Mouse (Mus musculus): ENCODE results near the gene Cdkn2c. TPM values are rescaled to one million over a fixed set of nuclear protein-coding genes. Genes with fewer than 3 reads are reported as not detected.
A peak's percentile ranks its signal among the peaks of the same experiment; 100 is the strongest.
"Not testable (repeated sequence)": the region's sequence is repeated elsewhere in the genome, so short reads cannot be mapped to it uniquely, and the experiment has no call there.

Cdkn2c gene
- polyA plus RNA-seq (2015; fragmentation: Nextera tagmentation; extraction: Ambion mirVana) = 17.1 and 17.5 TPM in 2 replicates

DNA sequence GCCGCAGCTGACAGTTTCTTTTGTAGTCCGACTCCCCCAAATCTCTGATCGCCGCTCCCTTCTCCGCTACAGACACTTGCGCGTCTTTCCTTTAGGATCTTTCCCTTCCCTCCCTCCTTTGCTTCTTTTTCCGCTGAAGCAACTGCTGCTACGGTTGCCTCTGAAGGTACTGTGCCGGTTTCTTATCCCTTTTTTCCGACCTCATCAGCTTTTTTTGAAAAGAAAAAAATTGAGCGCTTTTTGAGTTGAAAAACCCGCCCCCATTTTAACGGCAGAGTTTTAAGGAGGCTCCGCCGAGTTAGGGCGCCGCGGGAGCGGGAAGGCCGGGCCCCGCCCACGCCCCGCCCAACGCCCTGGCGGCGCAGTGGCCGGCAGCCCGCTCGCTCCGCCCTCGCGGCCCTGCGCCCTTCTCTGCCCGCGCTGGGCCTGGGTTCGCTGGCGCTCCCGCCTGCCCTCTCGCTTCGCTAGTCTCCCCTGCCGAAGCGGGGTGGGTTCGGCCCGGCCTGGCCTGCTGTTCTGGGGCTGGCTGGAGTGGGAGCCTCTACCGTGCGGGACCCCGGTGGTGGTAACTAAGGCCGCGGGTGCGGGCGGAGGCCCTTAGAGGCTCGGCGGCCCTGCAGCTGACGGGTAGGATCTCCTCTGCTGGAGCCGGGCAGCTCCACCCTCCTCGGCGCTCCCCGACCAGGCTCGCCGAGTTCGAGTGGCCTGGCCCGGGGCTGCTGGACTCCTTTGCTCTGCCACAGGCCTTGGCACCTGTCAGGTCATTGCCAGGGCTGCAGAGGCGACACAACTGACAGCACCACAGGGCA, at the start of gene Cdkn2c:
Gene Cdkn2c (minus strand): TSS at position 729 of the 809 bp plus-strand sequence.
- peak; percentile 97 for ATAC-seq (replicated peaks; ENCODE audit: insufficient number of reproducible peaks, insufficient read depth, low FRiP score, low read depth)
- peak within 1 kb of the TSS; percentile 99 for H3K9ac ChIP-seq
- peak within 1 kb of the TSS; percentile 86 for H3K4me3 ChIP-seq
- under 1% methylated on average over 64 of the region's 64 CpGs for WGBS
- H3K4me1 ChIP-seq (replicated peaks) = peaks cover 11% of the 10 kb centered on the region
- H3K27me3 ChIP-seq = peaks cover 6% of the 10 kb centered on the region
- peak within 1 kb of the TSS; percentile 93 for H3K4me2 ChIP-seq
- H3K36me3 ChIP-seq = no peaks in the 10 kb centered on the region
- peak within 1 kb of the TSS; percentile 99 for H3K27ac ChIP-seq
- no peaks in the 10 kb centered on the region for H3K9me3 ChIP-seq (replicated peaks)

DNA sequence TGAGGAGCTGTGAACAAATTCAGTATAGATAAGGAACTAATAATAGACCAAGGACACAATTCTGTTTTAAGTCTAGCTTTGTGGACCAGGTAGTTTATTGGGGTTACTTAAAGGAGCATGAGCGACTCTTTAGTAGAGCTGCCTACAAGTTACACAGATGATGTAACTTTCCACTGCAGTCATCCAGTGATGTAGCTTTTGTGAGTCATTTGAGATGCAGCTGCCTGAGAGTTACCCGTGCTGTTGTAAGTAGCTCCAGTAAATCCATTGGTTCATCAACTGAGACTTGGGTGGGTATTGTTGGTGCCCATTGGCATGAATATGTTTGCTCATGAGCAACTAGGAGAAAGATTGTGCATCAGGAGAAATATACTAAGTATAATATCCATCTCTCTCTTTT, 38.4 kb upstream of the Cdkn2c start:
- no peak overlapping the region for H3K4me3 ChIP-seq
- no peaks in the 10 kb centered on the region for H3K36me3 ChIP-seq
- no peaks in the 10 kb centered on the region for H3K27me3 ChIP-seq
- 84% methylated on average over 2 of the region's 2 CpGs for WGBS
- H3K4me1 ChIP-seq (replicated peaks) = peaks cover 3% of the 10 kb centered on the region; the same call in 1 of the 2 replicates
- H3K4me2 ChIP-seq = no peak overlapping the region
- ATAC-seq (replicated peaks; ENCODE audit: insufficient number of reproducible peaks, insufficient read depth, low FRiP score, low read depth) = no peak
- no peak overlapping the region for H3K9ac ChIP-seq
- H3K27ac ChIP-seq = no peak overlapping the region
- no peaks in the 10 kb centered on the region for H3K9me3 ChIP-seq (replicated peaks)

DNA sequence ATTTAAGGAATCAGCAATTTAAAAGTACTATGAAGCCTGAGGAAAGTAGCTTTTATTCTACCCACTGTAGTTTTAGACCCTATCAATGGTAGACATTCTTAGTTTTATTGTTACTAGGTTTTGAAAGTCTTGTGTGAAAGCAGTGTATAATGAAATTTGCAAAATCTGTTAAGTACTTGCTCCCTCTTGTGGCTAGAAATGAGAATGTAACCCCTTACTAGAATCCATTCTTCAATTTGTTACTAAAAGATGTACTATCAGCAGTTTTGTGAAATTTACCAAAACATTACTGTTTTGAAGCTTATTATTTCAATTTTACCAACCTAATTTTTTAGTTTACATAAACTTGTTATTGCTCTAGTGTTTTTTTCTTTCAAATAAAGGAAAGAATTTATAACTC, 36.6 kb upstream of the Cdkn2c start:
- H3K27ac ChIP-seq = no peak overlapping the region
- H3K36me3 ChIP-seq = no peaks in the 10 kb centered on the region
- no peak overlapping the region for H3K4me3 ChIP-seq
- peaks cover 3% of the 10 kb centered on the region; the same call in 1 of the 2 replicates for H3K4me1 ChIP-seq (replicated peaks)
- ATAC-seq (replicated peaks; ENCODE audit: insufficient number of reproducible peaks, insufficient read depth, low FRiP score, low read depth) = no peak
- no peak overlapping the region for H3K9ac ChIP-seq
- no peak overlapping the region for H3K4me2 ChIP-seq
- H3K9me3 ChIP-seq (replicated peaks) = no peaks in the 10 kb centered on the region
- no peaks in the 10 kb centered on the region for H3K27me3 ChIP-seq

DNA sequence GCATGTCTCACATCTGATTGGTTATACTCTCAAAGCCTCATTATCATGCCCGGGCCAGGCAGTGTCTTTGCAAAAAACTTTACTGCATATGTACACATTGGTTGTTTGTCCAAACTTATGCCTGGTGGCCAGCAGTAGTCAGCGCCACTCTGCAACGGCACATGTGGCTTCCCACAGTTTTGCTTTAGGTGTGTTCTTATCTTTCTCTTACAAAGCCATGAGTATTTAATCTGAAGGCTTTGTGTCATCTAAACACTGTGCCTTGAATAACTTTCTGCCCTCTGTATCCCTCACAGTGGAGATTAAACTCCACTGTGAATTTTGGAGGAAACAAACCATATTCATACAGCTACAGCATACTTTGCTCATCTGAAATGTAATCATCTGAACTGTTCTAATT, 33.7 kb upstream of the Cdkn2c start:
- H3K4me2 ChIP-seq; H3K9ac ChIP-seq; H3K27ac ChIP-seq; H3K27me3 ChIP-seq; H3K9me3 ChIP-seq (replicated peaks); H3K4me3 ChIP-seq; H3K4me1 ChIP-seq (replicated peaks); ATAC-seq (replicated peaks; ENCODE audit: insufficient number of reproducible peaks, insufficient read depth, low FRiP score, low read depth); H3K36me3 ChIP-seq: not testable (repeated sequence)
- 89% methylated on average over 3 of the region's 3 CpGs for WGBS

DNA sequence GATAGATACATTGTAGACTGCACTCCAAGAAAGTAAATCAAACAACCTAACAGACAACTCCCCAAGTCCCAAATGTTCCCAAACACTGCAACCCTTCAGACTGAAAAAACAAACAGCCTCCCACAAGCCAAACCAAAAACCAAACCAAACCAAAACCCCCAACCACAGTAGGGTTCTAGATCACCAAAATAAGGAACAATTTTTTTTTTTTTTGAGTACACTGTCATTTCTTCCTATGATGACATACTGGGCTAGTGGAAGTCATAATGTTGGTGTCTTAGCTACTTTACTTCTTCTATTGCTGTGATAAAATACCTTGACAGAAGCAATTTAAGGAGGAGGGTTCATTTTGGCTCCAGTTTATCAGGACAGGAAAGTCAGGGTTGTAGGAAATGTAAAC, 25.7 kb upstream of the Cdkn2c start:
- H3K4me3 ChIP-seq = no peak overlapping the region
- ATAC-seq (replicated peaks; ENCODE audit: insufficient number of reproducible peaks, insufficient read depth, low FRiP score, low read depth) = no peak
- H3K4me2 ChIP-seq = no peak overlapping the region
- H3K4me1 ChIP-seq (replicated peaks) = no peaks in the 10 kb centered on the region
- no peak overlapping the region for H3K27ac ChIP-seq
- no peaks in the 10 kb centered on the region for H3K27me3 ChIP-seq
- H3K9me3 ChIP-seq (replicated peaks) = no peaks in the 10 kb centered on the region
- peaks cover 5% of the 10 kb centered on the region; the same call in 1 of the 2 replicates for H3K36me3 ChIP-seq
- H3K9ac ChIP-seq = no peak overlapping the region

DNA sequence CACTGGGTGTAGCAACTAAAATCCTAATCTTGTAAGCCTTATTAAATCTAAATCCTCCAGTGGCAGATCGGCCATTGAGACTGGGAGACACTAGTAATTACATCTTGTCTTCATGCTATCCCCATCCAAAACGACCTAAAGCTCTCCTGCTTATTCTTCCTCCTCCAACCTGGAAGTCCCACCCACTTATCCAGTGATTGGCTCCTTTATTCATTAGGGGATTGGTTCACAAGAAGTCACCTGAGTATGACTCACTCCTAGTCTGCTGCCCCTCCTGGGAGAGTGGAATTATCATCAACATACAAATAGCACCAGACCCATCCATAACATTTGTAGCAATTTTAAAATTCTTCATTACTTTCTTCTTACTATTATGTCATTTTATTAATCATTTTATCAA, 16.6 kb upstream of the Cdkn2c start:
- WGBS = 59% methylated on average over 2 of the region's 2 CpGs
- Histone ChIP-seq H3K27me3 (no peaks in the 10 kb centered on the region), H3K27ac (no peak overlapping the region), H3K4me1 (replicated peaks) (peaks cover 3% of the 10 kb centered on the region; the same call in 1 of the 2 replicates), H3K4me2 (no peak overlapping the region), H3K9me3 (replicated peaks) (no peaks in the 10 kb centered on the region), H3K36me3 (no peaks in the 10 kb centered on the region), H3K4me3 (no peak overlapping the region), H3K9ac (no peak overlapping the region)
- no peak for ATAC-seq (replicated peaks; ENCODE audit: insufficient number of reproducible peaks, insufficient read depth, low FRiP score, low read depth)

DNA sequence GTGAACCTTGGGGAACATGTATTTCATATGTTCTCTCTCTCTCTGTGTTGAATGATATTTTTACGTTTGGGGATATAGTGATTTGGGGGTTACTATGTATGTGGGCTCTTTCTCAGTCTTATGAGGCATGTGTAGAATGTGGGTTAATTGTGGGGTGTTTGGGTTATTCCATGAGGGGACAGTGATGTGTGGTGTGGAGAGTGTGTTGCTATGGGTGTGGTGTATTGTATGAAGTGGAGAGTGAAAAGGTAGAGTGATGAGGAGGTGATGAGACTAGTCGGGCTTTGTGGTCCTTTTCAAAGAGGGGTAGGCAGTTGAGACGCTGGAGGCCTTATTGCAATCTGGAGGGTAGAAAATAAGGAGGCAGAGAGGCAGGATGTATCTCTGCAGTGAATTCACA, 10.2 kb upstream of the Cdkn2c start:
- ATAC-seq (replicated peaks; ENCODE audit: insufficient number of reproducible peaks, insufficient read depth, low FRiP score, low read depth) = no peak
- peaks cover 11% of the 10 kb centered on the region for H3K4me1 ChIP-seq (replicated peaks)

DNA sequence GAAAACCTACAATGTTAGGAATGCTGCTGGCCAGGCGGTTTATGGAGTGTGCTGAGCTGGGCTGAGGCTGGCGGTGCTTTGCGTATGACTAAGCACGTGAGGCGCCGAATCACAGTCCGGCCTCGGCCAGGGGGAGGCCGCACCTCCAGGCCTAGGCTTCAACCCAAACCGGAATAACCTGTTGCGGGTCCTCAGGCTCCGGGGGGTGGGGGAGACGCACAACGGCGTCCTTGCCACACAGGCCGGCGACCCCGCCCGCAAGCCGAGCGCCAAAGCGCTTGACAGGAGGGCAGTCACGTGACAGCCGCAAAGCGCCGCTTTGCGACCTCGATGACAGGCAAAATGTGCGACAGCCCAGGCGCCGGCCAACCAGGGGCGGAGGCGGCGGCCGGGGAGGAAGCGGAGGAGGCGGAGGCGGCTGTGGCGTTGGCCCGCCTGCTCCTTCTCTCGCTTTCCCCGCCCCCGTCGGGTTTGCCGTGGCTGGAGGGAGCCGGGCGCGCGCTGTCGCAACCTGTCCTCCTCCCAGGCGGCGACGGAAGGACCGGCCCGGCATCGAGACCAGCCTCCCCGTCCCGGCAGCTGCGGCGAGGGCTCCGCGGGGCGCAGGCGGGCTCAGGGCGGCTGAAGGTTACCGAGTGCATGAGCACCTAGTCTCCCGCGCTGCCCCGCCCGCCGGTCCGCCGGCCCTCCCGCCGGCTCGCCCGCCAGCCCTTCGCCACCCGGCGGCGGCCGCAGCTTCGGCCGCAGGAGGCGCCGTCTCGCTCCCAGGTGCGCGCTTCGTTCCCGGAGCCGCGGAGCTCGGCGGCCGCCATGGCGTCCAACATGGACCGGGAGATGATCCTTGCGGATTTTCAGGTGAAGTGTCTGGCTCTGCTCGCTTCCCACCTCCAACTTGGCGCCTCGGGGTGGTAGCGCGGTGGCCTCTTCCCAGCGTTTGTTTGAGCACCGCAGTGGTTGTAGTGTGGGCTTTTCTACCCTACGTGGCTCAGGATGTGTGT, 9.5 kb upstream of the Cdkn2c start, which contains the start of gene Faf1:
Gene Faf1 (plus strand): TSS at position 371 of the 998 bp plus-strand sequence.
- Histone ChIP-seq H3K9ac (peak within 1 kb of the TSS; percentile 74), H3K9me3 (replicated peaks) (no peaks in the 10 kb centered on the region), H3K4me2 (peak within 1 kb of the TSS; percentile 74), H3K27ac (peak within 1 kb of the TSS; percentile 99), H3K36me3 (no peaks in the 10 kb centered on the region), H3K4me3 (peak within 1 kb of the TSS; percentile 67), H3K27me3 (no peaks in the 10 kb centered on the region), H3K4me1 (replicated peaks) (peaks cover 11% of the 10 kb centered on the region)
- ATAC-seq (replicated peaks; ENCODE audit: insufficient number of reproducible peaks, insufficient read depth, low FRiP score, low read depth) = peak; percentile 98
- under 1% methylated on average over 79 of the region's 107 CpGs for WGBS

More for the DNA sequence above, 10.2 kb upstream of the Cdkn2c start:
- WGBS = 0% methylated on average over 3 of the region's 3 CpGs
- H3K4me3 ChIP-seq = peak overlapping the region; percentile 67
- no peaks in the 10 kb centered on the region for H3K27me3 ChIP-seq
- H3K9ac ChIP-seq = peak overlapping the region; percentile 74
- H3K36me3 ChIP-seq = no peaks in the 10 kb centered on the region
- H3K9me3 ChIP-seq (replicated peaks) = no peaks in the 10 kb centered on the region
- H3K4me2 ChIP-seq = peak overlapping the region; percentile 74
- H3K27ac ChIP-seq = peak overlapping the region; percentile 99

DNA sequence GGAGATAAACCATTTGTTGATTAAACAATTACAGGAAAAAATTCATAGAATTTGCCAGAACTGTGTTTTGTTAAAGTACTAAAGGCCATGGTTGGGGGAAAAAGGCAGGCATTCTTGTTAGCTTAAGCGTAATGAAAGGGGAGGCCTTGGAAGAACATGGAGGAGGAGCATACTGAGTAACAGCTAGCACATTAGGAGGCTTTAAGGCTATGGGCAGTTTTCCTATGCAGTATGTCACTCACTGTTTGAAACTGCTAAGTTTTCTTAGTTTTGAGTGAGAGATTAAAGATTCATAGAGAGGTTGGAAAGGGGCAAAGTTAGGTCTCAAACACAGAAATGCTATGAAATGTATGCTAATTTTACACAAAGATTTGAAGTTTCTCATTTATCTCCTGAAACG, 7.1 kb upstream of the Cdkn2c start:
- no peak for ATAC-seq (replicated peaks; ENCODE audit: insufficient number of reproducible peaks, insufficient read depth, low FRiP score, low read depth)

DNA sequence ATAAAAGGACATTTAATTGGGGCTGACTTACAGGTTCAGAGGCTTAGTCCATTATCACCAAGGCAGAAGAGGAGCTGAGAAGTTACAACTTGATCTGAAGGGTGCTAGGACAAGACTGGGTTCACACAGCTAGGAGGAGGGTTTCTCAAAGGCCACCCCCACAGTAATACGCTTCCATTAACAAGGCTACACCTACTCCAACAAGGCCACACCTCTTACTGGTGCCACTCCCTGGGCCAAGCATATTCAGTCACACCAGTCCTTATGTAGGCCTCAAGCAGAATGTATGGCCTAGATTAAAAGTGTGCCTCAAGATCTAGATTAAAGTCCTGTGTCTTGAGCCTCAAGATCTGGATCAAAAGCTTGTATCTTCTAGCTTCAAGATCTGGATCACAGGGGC, 5.0 kb upstream of the Cdkn2c start:
- 65% methylated on average over 1 of the region's 1 CpGs for WGBS
- H3K9ac ChIP-seq = no peak overlapping the region
- ATAC-seq (replicated peaks; ENCODE audit: insufficient number of reproducible peaks, insufficient read depth, low FRiP score, low read depth) = no peak

More for the DNA sequence above, 7.1 kb upstream of the Cdkn2c start:
- WGBS = 82% methylated on average over 2 of the region's 2 CpGs
- Histone ChIP-seq H3K27me3 (no peaks in the 10 kb centered on the region), H3K4me1 (replicated peaks) (peaks cover 8% of the 10 kb centered on the region), H3K27ac (no peak overlapping the region), H3K4me2 (no peak overlapping the region), H3K9me3 (replicated peaks) (no peaks in the 10 kb centered on the region), H3K4me3 (no peak overlapping the region), H3K9ac (no peak overlapping the region), H3K36me3 (no peaks in the 10 kb centered on the region)

DNA sequence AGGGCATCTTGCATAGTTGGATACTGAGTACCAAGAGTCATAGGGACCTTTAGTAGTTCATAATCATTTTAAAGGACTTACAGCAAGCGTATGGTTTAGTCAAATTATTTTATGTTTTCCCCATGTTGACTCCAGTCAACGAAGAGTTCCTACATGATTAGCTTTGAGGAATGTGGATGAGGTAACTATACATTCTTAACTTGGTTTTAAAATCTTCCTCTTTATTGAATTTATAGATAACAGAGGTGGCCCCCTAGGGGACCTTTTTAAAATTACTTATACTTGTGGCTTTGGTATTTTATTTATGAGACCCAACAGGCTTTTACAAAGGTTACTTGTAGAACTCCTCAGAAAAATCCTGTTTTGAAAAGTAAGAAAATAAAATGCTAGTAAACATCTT, 3.2 kb upstream of the Cdkn2c start:
- Histone ChIP-seq H3K4me2 (no peak overlapping the region), H3K9ac (no peak overlapping the region), H3K4me1 (replicated peaks) (peaks cover 4% of the 10 kb centered on the region; the same call in 1 of the 2 replicates), H3K27ac (no peak overlapping the region), H3K4me3 (no peak overlapping the region), H3K36me3 (no peaks in the 10 kb centered on the region), H3K27me3 (no peaks in the 10 kb centered on the region), H3K9me3 (replicated peaks) (no peaks in the 10 kb centered on the region)
- no peak for ATAC-seq (replicated peaks; ENCODE audit: insufficient number of reproducible peaks, insufficient read depth, low FRiP score, low read depth)
- WGBS = 65% methylated on average over 2 of the region's 2 CpGs

More for the DNA sequence above, 5.0 kb upstream of the Cdkn2c start:
- no peaks in the 10 kb centered on the region for H3K9me3 ChIP-seq (replicated peaks)
- no peak overlapping the region for H3K4me3 ChIP-seq
- H3K4me1 ChIP-seq (replicated peaks) = peaks cover 4% of the 10 kb centered on the region; the same call in 1 of the 2 replicates
- H3K27ac ChIP-seq = no peak overlapping the region
- no peaks in the 10 kb centered on the region for H3K27me3 ChIP-seq
- H3K36me3 ChIP-seq = no peaks in the 10 kb centered on the region
- no peak overlapping the region for H3K4me2 ChIP-seq

All from heart, embryonic 15.5 days (tissue).